Mouse (Mus musculus): ENCODE data around the gene Espnl.

Espnl gene

GRCm38 (mm10) chr1:91317656-91318055 is 4.2 kb upstream of the Espnl start:
- no peak for DNase-seq (ENCODE audit: low spot score in 2 of 2)

GRCm38 (mm10) chr1:91324646-91325045 is 2.8 kb downstream of the Espnl start:
- no peak for DNase-seq (ENCODE audit: low spot score in 2 of 2)

- no peak for DNase-seq (ENCODE audit: low spot score in 2 of 2)
These were observed 3.7 kb downstream of the Espnl start for GRCm38 (mm10) chr1:91325488-91326042.

- DNase-seq (ENCODE audit: low spot score in 2 of 2): peak; percentile 23 to 51
These were observed 10.2 kb downstream of the Espnl start for GRCm38 (mm10) chr1:91332102-91332501.

DNA sequence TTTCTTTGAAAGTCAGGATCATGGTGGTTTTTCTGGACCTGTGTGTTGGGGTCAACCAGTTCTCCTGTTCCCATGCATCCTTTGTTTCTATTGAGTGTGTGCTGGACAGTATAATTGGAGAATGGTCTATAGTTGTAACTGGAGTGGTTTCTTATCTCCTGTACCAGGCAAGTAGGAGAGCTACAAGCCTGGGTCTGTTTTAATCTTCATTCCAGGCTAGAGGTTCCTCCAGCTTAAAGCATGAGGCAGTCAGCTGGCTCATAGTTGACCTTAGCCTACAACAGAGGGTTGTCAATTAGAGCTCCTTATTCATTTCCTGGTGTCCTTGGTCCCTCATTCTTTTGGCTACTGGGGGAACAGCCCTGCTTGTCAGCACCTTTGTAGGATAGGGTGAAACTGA is 11.7 kb downstream of the Espnl start:
- DNase-seq (ENCODE audit: low spot score in 2 of 2): no peak

GRCm38 (mm10) chr1:91337355-91337754 is 15.5 kb downstream of the Espnl start:
- no peak for DNase-seq (ENCODE audit: low spot score in 2 of 2)

- no peak for DNase-seq (ENCODE audit: low spot score in 2 of 2)
These were observed 22.1 kb downstream of the Espnl start for GRCm38 (mm10) chr1:91344001-91344400.

DNA sequence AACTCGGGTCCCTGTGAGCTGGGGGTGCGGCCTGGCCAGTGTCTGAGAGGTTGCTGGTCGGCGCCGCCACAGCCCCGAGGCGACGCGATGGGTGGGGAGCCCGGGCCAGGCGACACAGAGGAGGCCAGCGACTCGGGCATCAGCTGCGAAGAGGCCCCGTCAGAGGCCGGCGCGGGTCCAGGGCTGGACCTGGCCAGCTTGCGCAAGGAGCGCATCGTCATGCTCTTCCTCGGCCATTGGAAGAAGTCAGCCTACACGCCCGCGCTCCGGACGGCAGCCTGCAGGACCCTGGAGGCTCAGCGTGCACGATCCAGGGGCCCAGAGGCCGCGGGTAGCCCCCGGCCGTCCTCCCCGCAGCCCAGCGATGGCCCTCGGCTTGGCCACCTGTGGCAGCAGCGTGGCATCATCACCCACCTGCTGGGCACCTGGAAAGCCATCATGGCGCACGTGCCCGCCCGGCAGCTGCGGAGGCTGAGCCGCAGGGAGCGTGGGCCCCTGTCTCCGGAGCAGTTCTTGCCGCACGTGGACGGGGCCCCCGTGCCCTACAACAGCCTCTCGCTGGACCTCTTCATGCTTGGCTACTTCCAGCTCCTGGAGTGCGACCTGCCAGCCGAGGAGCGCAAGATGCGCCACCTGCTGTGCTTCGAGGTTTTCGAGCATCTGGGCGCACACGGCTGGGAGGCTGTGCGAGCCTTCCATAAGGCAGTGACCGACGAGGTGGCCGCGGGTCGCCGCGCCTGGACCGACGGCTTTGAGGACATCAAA is 23.2 kb downstream of the Espnl start:
- no peak for DNase-seq (ENCODE audit: low spot score in 2 of 2)

- peak in 1 of 2 experiments; percentile 72 for DNase-seq (ENCODE audit: low spot score in 2 of 2)
These were observed 25.0 kb downstream of the Espnl start for GRCm38 (mm10) chr1:91346892-91347291.

DNA sequence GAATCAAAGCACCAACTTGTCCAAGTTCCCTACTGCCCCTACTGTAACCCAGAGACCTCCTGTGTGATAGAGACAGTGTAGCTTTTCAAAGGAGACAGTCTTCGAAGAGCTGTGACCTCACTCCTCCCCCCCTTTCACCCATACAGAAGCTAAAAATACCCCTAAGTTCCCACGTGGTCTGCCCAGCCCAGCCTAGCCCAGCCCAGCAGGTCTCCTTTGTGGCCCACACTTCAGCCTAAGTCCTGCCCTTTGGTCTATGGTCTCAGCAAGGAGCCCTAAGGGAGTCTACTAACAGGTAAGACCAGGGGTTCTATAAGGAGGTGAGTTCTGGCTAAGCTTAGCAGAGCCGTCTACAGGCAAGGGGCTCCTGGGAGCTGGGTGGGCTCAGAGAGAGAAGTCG is 29.0 kb downstream of the Espnl start, which contains the start of gene Klhl30:
TSS of gene Klhl30 (plus strand) at position 176 of the 400 bp plus-strand sequence.
- no peak for DNase-seq (ENCODE audit: low spot score in 2 of 2)

DNA sequence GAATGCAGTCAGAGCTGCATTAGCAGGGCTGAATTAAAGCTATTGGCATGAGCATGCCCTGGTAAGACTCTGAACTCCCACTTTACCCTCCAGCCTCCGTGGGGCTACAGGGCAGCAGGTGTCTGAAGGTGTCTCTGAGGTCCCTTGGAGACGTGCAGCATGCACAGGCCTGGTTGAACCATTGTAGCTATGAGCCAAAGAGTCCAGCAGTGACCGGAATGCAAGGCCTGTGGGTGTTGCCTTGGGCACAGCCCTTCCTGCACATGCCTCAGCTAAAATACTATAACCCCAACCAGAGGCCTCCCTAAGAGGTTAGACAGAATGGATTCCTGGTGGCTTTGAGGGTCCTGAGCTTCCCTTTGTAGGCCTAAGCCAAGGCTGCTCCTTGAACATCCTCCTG is 29.4 kb downstream of the Espnl start:
- DNase-seq (ENCODE audit: low spot score in 2 of 2): no peak

DNA sequence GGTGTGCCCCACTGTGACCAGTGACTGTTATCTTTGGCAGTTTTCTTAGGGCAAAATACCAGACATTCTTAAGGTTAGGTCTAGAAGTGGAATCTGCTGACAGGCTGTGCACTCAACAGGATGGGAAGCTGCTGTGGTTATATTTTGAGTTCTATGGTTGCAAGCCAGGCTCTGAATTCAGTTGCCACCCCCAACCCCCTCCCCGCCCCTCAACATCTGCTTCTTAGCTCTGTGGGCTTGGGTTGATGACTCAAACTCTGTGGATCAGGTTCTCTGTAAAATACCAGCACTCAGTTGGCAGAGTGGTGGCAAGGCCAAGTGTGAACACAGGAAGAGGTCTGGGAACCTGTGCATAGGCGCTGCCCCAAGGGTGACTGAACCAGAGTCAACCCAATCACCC is 30.4 kb downstream of the Espnl start:
- no peak for DNase-seq (ENCODE audit: low spot score in 2 of 2)

GRCm38 (mm10) chr1:91356105-91356504 is 34.2 kb downstream of the Espnl start:
- DNase-seq (ENCODE audit: low spot score in 2 of 2): no peak

DNA sequence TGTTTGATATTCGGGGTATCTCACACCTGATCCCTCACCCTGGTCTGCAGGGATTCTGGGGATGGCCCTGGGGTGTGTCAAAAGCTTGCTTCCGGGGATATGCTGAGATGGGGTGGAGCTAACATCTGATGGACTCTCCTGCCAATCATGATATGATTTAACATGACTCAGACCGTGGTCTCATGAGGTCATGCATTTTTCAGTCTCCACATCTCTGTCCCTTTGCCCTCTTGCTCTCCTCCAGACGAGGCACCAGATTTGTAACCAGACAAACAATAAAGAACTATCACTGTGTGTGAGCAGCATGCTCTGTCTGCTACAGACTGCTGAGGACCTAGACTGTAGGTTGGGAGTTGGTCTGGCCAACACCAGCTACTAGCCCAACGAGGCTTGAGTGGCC is 40.2 kb downstream of the Espnl start:
- DNase-seq (ENCODE audit: low spot score in 2 of 2): no peak

GRCm38 (mm10) chr1:91364822-91365644 is 43.2 kb downstream of the Espnl start:
- no peak for DNase-seq (ENCODE audit: low spot score in 2 of 2)

DNA sequence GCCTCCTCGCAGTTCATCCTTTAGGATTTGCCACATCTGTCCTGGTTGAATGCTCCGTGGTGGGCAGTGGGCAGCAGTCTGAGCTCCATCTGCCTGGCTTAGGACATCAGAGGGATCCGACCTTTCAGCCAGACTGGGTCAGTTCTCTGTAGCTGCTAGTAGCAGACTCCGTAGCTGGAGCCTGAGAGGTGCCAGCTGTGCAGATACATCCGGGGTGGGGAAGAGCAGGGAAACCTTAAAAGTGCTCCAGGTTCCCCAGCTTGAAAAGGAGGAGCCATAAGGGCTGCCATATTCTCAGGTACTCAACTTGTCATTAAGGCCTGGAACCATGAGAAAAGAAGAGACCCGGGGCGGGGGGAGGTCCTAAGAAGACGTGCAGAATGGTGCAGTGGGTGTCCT is 43.9 kb downstream of the Espnl start:
- DNase-seq (ENCODE audit: low spot score in 2 of 2): no peak

- DNase-seq (ENCODE audit: low spot score in 2 of 2): no peak
These were observed 44.6 kb downstream of the Espnl start, which contains the start of gene Erfe for GRCm38 (mm10) chr1:91366215-91367108. Gene Erfe, plus strand, starts transcription at chr1:91366430.

GRCm38 (mm10) chr1:91367295-91367694 is 45.4 kb downstream of the Espnl start:
- DNase-seq (ENCODE audit: low spot score in 2 of 2): no peak

DNA sequence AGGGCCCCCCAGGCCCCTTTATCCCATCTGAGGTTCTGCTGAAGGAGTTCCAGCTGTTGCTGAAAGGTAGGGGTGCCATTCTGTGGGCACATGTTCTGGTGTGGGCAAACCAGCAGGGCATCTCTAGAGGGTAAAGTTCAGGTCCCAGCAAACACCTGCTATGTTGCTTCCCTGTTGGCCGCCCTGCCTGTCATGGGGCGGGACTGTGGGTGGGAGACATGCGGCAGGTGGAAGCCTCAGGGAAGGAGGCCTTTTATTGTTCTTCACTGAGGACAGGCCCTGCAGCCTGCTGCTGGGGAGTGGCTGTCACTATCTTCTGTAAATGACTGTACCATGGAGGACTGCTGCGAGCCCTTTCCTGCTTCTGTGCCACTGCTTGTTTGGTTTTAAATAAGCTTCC is 47.5 kb downstream of the Espnl start:
- DNase-seq (ENCODE audit: low spot score in 2 of 2): no peak

GRCm38 (mm10) chr1:91370055-91370454 is 48.2 kb downstream of the Espnl start:
- DNase-seq (ENCODE audit: low spot score in 2 of 2): no peak

DNA sequence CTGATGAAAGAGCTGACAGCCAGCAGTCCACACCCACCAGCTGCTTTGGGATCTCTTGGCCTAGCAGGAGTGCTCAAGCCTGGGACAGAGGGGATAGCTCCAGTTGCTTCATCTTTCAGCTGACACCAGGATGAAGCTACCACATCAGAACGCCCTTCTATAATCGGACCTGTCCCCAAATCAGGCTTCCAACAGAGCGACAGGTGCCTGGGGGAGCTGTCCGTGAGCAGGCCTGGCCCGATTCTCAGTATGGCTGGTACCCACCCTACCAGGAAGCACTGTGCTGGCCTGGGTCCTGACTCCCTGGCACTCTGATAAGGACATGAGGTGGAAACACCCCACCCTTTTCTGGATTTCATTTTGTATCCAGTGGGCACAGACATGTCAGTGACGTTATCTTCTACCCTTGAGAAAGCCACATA is 51.5 kb downstream of the Espnl start:
- DNase-seq (ENCODE audit: low spot score in 2 of 2): no peak

All from left cerebral cortex, adult 9 months (tissue).